ENCODE assay signal across 35 mouse cellular contexts in the genomic region with DNA sequence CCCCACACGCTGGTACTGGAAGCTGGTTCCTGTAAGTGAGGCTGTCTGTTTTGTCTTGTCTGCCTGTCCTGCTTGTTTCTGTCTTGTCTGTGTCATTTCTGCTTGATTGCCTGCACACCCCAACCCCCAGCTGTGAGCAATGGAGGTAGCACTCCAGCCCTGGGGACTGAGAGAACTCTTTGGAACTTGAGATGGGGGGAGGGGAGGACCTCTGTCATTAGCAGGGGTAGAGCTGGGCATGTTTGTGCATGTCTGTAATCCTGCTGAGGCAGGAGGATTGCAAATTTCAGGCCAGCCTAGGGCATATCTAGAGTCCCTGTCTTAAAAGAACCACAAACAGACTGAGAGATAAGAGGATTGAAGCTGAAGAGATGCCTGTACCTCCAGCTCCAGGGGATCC. TPM values are rescaled to one million over a fixed set of nuclear protein-coding genes. Genes with fewer than 3 reads are reported as not detected.
"Had no signal": no experiment of that assay in that cellular context is flagged by ENCODE, and none has a peak within 500 bp of the region (broad histone marks: within the 10 kb centered on the region; RNA-seq: fewer than 3 reads in every experiment).

No protein-coding gene starts in this region.

- H3K27me3 ChIP-seq: heart, embryonic 13.5 days; heart, embryonic 15.5 days; hindbrain, embryonic 13.5 days; hindbrain, embryonic 15.5 days; kidney, embryonic 15.5 days; limb, embryonic 13.5 days; limb, embryonic 15.5 days had no signal

- ATAC-seq: hindbrain, postnatal 0 days; intestine, embryonic 16.5 days; liver, embryonic 12.5 days had no signal

- H3K4me3 ChIP-seq: gastrocnemius, adult 2 months; heart, adult 2 months; heart, embryonic 13.5 days; heart, embryonic 15.5 days; hindbrain, embryonic 13.5 days; hindbrain, embryonic 15.5 days; kidney, embryonic 15.5 days; limb, embryonic 13.5 days; limb, embryonic 15.5 days; liver, embryonic 12.5 days had no signal

- DNase-seq: gastrocnemius, adult 2 months; gastrocnemius, postnatal 10 days; gastrocnemius, postnatal 25 days; heart, adult 11 months; heart, adult 2 months; heart, postnatal 14 days; heart, postnatal 36 days; kidney, adult 11 months; kidney, adult 2 months; kidney, adult 9 months; kidney, postnatal 14 days; kidney, postnatal 36 days; layer of hippocampus, adult 9-11 months; layer of hippocampus, postnatal 36 days; left cerebral cortex, postnatal 4 days had no signal

- H3K9me3 ChIP-seq: heart, embryonic 13.5 days; heart, embryonic 15.5 days; hindbrain, embryonic 13.5 days; hindbrain, embryonic 15.5 days; kidney, embryonic 15.5 days; limb, embryonic 13.5 days; limb, embryonic 15.5 days; liver, embryonic 12.5 days had no signal

- H3K4me1 ChIP-seq: heart, embryonic 13.5 days; hindbrain, embryonic 13.5 days; hindbrain, embryonic 15.5 days; limb, embryonic 13.5 days; limb, embryonic 15.5 days; liver, embryonic 12.5 days had no signal

- H3K36me3 ChIP-seq: heart, embryonic 13.5 days; heart, embryonic 15.5 days; liver, embryonic 12.5 days had no signal

RNA-seq across cellular contexts. Expression of a gene that starts 26.1 kb away (rescaled TPM):
- total RNA-seq: gastrocnemius, adult 2 months; gastrocnemius, postnatal 10 days; heart, adult 2 months; heart, postnatal 14 days; heart, postnatal 36 days; hematopoietic stem cell, adult 5-6 weeks; layer of hippocampus, adult 8-10 months; left cerebral cortex, adult 18-20 months; left cerebral cortex, adult 8-10 months; left cerebral cortex, postnatal 10 days; left cerebral cortex, postnatal 25 days; liver, adult 2 months had no signal

RNA-seq across cellular contexts. Expression of a gene that starts 31.4 kb away (rescaled TPM):
- total RNA-seq: gastrocnemius, adult 2 months; gastrocnemius, postnatal 25 days; gastrocnemius, postnatal 4 days; heart, postnatal 36 days; layer of hippocampus, adult 18-20 months; layer of hippocampus, postnatal 14 days; layer of hippocampus, postnatal 36 days; left cerebral cortex, adult 8-10 months; left cerebral cortex, postnatal 10 days; left cerebral cortex, postnatal 25 days; left cerebral cortex, postnatal 4 days had no signal
